Mouse (Mus musculus) G1E (cell line): ENCODE measurements around the gene Chst15.

Source experiments
- CTCF ChIP-seq: IDR thresholded peaks from 2 replicates; pipeline ENCODE4 v1.5.1; 2012; ENCODE audit warnings: low read depth, low read length, inconsistent platforms, mixed read lengths
- GATA1 ChIP-seq: IDR thresholded peaks from 2 replicates; pipeline ENCODE4 v1.6.1; 2012; ENCODE audit warnings: borderline replicate concordance, low read length, inconsistent platforms, mixed read lengths
- GATA2 ChIP-seq: IDR thresholded peaks from 2 replicates; pipeline ENCODE4 v1.6.1; 2012; ENCODE audit warnings: low read depth, low read length, inconsistent platforms, borderline replicate concordance

GRCm38 (mm10) chr7:132273741-132274513 lies 43.1 kb downstream of the Chst15 start:
- TF ChIP-seq CTCF: no peak
- no peak for TF ChIP-seq GATA2
- no peak for TF ChIP-seq GATA1
